Mouse (Mus musculus): Measurements from ENCODE around the gene Limch1.

GRCm38 (mm10) chr5:67013926-67014325 is 268.3 kb downstream of the Limch1 start:
- no peak for TF ChIP-seq CTCF (IDR thresholded peaks at IDR 0.05; ENCODE audit: low read depth, low read length)
- TF ChIP-seq GATA1 (IDR thresholded peaks at IDR 0.05; ENCODE audit: borderline replicate concordance, low read length), result no peak
- TF ChIP-seq POLR2AphosphoS5 (IDR thresholded peaks at IDR 0.05; ENCODE audit: insufficient replicate concordance, low read depth, low read length), result no peak
- TF ChIP-seq TAL1 (conservative IDR thresholded peaks at IDR 0.05; ENCODE audit: low read depth, low read length), result no peak
